Mouse (Mus musculus): ENCODE measurements around the gene Kirrel. TPM values are rescaled to one million over a fixed set of nuclear protein-coding genes. Genes with fewer than 3 reads are reported as not detected.

Gene Kirrel
- polyA plus RNA-seq, 1 experiment = 1.7 TPM

DNA sequence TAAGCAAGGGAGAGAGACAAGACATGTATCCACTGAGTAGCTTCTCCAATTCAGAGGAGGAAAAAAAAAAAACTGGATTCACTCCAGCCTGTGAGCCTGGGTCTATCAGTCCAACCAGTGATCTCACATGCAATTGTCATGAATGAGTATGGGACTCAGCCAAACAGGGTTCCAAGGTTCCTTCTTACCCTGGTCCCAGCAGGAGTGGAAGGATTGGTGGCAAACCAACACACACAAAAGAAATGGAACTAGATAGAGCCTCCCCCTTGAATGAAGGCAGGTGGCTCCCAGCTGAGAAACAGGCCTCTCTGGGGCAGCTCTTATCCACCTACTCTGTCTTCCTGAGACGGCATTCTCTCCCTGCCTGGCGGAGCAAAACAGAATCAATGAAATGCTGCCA lies 21.5 kb downstream of the Kirrel start:
- no peak overlapping the region for H3K4me3 ChIP-seq (replicated peaks; ENCODE audit: control insufficient read depth, low read depth, low read length)
- no peak for TF ChIP-seq POLR2A (IDR thresholded peaks at IDR 0.05; ENCODE audit: borderline replicate concordance, control insufficient read depth, low read depth, low read length)
- no peak for TF ChIP-seq CTCF (IDR thresholded peaks at IDR 0.05; ENCODE audit: control insufficient read depth, insufficient read depth, low read length)
- H3K4me1 ChIP-seq (ENCODE audit: control insufficient read depth, insufficient read depth, low read length) = no peaks in the 10 kb centered on the region
- 80% methylated on average over 2 of the region's 2 CpGs for WGBS
- H3K27ac ChIP-seq (ENCODE audit: control insufficient read depth, insufficient read depth, low read depth, low read length, poor library complexity) = no peak overlapping the region

DNA sequence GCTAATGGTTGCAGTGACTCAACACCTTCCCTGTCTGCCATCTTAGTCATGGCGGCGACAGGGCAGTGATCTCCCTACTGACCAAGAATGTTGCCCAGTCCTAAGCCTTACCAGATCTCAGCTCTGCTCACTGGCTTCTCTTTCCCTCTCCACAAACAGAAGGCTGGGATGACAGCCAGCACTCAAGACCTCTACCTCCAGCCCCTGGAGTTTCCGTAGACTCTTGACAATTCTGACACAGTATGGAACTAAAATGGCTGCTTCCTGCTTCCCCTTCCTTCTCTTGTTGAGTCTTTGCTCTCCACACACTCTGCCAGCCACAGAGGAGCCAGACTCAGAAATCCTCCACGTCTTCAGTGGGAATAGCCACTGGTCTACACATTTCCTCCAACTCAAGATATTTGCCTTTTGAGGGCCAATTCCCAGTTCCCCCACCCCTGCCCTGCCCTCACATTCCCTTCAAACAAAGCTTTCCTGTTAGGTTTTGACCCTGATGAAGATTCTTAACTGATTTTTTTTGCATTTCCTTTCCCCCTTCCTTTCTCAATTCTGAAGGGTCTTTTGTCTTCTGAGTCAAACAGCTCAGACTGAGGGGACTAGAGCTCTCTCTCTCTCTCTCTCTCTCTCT lies 22.3 kb downstream of the Kirrel start:
- Histone ChIP-seq H3K4me3 (replicated peaks; ENCODE audit: control insufficient read depth, low read depth, low read length) (no peak overlapping the region), H3K4me1 (ENCODE audit: control insufficient read depth, insufficient read depth, low read length) (no peaks in the 10 kb centered on the region), H3K27ac (ENCODE audit: control insufficient read depth, insufficient read depth, low read depth, low read length, poor library complexity) (no peak overlapping the region)
- TF ChIP-seq CTCF (IDR thresholded peaks at IDR 0.05; ENCODE audit: control insufficient read depth, insufficient read depth, low read length) = no peak
- TF ChIP-seq POLR2A (IDR thresholded peaks at IDR 0.05; ENCODE audit: borderline replicate concordance, control insufficient read depth, low read depth, low read length) = no peak
- 78% methylated on average over 4 of the region's 4 CpGs for WGBS

DNA sequence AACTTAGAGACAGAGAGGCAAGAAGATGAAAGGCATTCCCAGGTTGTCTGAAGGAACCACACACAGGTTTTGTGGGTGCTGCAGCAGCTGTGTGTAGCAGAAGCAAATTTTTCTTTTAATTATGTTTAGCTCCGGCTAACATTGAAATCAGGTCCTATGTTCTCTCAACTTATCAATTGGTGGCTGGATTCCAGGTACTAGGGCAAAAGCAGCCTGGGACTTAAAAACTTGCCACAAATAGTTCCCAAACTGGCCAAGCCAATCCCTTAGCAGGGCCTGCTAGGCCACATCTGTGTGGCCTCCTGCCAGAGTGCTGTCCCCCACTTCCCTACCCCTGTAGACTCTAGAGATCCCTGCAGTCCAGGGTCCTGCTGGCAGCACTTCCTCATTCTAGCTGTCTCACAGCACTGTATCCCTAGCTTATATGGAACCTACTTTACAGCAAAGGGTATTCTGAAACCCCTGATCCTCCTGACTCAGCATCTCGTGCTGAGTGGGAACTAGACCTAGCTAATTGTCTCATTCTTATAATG lies 23.2 kb downstream of the Kirrel start:
- H3K4me1 ChIP-seq (ENCODE audit: control insufficient read depth, insufficient read depth, low read length) = no peaks in the 10 kb centered on the region
- WGBS = 50% methylated on average over 2 of the region's 2 CpGs
- no peak overlapping the region for H3K27ac ChIP-seq (ENCODE audit: control insufficient read depth, insufficient read depth, low read depth, low read length, poor library complexity)
- no peak overlapping the region for H3K4me3 ChIP-seq (replicated peaks; ENCODE audit: control insufficient read depth, low read depth, low read length)
- TF ChIP-seq CTCF (IDR thresholded peaks at IDR 0.05; ENCODE audit: control insufficient read depth, insufficient read depth, low read length) (no peak), POLR2A (IDR thresholded peaks at IDR 0.05; ENCODE audit: borderline replicate concordance, control insufficient read depth, low read depth, low read length) (no peak)

DNA sequence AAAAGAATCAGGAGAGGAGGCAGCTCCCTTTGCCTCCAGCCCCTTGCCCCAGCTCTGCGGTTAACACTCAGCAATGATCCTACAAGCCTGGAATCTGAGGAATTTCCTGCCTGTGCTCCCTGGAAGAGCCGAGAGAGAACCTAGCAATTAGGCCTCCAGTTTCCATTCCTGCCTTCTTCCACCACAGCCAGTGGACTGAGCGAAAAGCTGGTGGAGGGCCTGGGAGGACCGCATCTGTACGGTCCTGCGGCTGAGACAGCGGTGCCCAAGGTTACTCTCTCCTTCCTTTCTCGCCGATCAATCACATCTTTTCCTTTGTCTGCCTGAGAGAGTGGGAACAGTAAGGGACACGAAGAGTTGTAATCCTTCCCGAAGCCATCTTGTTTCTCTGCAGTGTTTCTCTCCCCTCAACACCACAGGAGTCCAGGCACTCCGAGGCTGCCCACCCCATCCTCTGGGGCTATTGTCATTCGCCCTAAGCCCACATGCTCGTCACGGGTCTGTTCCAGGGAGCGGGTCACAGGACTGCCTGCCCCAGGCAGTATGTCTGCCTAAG lies 23.8 kb downstream of the Kirrel start:
- no peak overlapping the region for H3K4me3 ChIP-seq (replicated peaks; ENCODE audit: control insufficient read depth, low read depth, low read length)
- H3K4me1 ChIP-seq (ENCODE audit: control insufficient read depth, insufficient read depth, low read length) = no peaks in the 10 kb centered on the region
- no peak for TF ChIP-seq POLR2A (IDR thresholded peaks at IDR 0.05; ENCODE audit: borderline replicate concordance, control insufficient read depth, low read depth, low read length)
- TF ChIP-seq CTCF (IDR thresholded peaks at IDR 0.05; ENCODE audit: control insufficient read depth, insufficient read depth, low read length) = no peak
- no peak overlapping the region for H3K27ac ChIP-seq (ENCODE audit: control insufficient read depth, insufficient read depth, low read depth, low read length, poor library complexity)
- 72% methylated on average over 16 of the region's 16 CpGs for WGBS

DNA sequence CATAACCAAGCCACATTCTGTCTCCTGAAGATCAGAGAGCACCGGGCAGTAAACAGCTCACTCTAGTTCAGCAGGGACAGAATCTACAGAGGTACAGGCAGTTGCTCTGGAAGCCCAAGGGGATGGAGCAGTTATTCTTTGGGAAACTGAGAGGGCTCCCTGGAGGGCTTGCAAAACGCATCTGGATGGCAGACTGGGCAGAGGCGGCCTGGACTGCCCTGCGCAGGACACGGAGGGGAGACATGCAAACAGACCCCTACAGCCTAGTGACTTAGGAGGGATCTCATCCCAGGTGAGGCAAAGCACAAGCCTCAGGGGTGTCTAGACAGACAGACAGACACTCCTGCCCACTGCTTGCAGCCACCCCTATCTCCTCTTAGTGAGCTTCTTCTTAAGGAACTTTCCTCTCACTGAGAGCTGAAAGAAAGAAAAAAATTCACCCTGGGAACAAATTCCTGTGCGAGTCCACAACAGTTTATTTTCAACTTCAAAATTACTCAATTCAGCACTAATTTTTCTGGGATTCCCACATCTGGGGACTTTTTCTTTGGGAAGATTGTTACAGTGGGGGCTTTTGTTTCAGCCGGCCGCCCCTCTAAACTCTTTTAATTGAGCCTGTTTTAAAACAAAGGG lies 24.4 kb downstream of the Kirrel start:
- peak overlapping the region; percentile 14; the same call in 1 of the 2 replicates for H3K27ac ChIP-seq (ENCODE audit: control insufficient read depth, insufficient read depth, low read depth, low read length, poor library complexity)
- 87% methylated on average over 8 of the region's 8 CpGs for WGBS
- TF ChIP-seq POLR2A (IDR thresholded peaks at IDR 0.05; ENCODE audit: borderline replicate concordance, control insufficient read depth, low read depth, low read length) = no peak
- no peak for TF ChIP-seq CTCF (IDR thresholded peaks at IDR 0.05; ENCODE audit: control insufficient read depth, insufficient read depth, low read length)

DNA sequence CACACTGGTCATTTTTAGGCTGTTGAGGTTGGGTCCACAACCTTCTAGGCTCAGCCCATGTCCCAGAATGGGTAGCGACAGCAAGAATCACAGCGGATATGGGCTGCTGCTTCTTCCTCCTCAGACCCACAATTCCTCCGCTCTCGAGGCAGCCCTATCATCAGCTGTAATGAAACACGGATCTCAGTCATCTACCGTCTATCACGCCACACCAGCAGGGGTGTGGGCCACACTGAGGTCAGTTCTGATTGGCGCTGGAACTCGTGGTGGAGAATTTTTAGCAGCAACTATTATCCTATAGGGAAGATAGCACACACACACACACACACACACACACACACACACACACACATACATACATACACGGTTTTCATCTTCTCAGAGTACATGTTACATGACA lies 25.1 kb downstream of the Kirrel start:
- H3K4me1 ChIP-seq (ENCODE audit: control insufficient read depth, insufficient read depth, low read length) = peaks cover 1% of the 10 kb centered on the region
- 77% methylated on average over 10 of the region's 10 CpGs for WGBS

More for the DNA sequence above, 24.4 kb downstream of the Kirrel start:
- H3K4me3 ChIP-seq (replicated peaks; ENCODE audit: control insufficient read depth, low read depth, low read length) = no peak overlapping the region
- H3K4me1 ChIP-seq (ENCODE audit: control insufficient read depth, insufficient read depth, low read length) = no peaks in the 10 kb centered on the region

DNA sequence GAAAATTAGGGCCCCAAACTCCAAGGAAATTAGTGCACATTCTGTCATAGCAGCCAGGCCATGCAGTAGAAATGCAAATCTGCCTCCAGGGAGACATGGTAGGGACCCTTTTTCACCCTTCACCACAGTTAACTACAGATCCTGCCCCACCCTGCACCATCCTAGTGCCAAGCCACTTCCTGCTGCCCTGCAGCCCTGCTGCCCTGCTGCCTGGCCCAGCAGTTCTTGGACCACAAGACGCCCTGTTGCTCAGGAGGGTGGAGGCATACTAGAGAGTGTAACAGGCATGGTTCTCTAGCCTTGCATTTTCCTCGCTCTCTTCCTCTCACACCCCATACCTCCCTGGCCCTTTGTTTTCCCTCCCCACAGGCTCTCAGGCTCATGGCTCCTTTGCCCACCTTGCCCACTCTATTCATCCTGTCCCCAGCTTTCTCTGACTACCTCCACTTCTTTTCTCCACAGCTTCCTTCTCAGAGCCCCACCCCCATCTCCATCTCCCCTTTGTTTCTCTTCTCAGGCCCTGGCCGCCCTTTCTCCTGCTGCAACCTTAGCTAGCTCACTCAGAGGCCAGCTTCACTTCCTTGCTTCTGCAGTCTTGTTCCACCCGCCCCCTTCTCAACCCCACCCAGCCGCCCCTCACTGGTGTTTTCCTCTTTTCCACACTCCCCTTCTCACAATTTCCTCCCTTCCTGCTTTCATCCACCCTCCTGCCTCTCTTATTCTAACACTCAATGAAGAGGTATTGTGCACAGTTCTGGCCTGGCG lies 29.9 kb downstream of the Kirrel start:
- H3K27ac ChIP-seq (ENCODE audit: control insufficient read depth, insufficient read depth, low read depth, low read length, poor library complexity) = no peak overlapping the region
- H3K4me3 ChIP-seq (replicated peaks; ENCODE audit: control insufficient read depth, low read depth, low read length) = no peak overlapping the region
- H3K4me1 ChIP-seq (ENCODE audit: control insufficient read depth, insufficient read depth, low read length) = peaks cover 2% of the 10 kb centered on the region
- TF ChIP-seq CTCF (IDR thresholded peaks at IDR 0.05; ENCODE audit: control insufficient read depth, insufficient read depth, low read length) (no peak), POLR2A (IDR thresholded peaks at IDR 0.05; ENCODE audit: borderline replicate concordance, control insufficient read depth, low read depth, low read length) (no peak)
- 39% methylated on average over 6 of the region's 6 CpGs for WGBS

More for the DNA sequence above, 25.1 kb downstream of the Kirrel start:
- no peak for TF ChIP-seq CTCF (IDR thresholded peaks at IDR 0.05; ENCODE audit: control insufficient read depth, insufficient read depth, low read length)
- no peak for TF ChIP-seq POLR2A (IDR thresholded peaks at IDR 0.05; ENCODE audit: borderline replicate concordance, control insufficient read depth, low read depth, low read length)
- no peak overlapping the region for H3K4me3 ChIP-seq (replicated peaks; ENCODE audit: control insufficient read depth, low read depth, low read length)
- H3K27ac ChIP-seq (ENCODE audit: control insufficient read depth, insufficient read depth, low read depth, low read length, poor library complexity) = no peak overlapping the region

DNA sequence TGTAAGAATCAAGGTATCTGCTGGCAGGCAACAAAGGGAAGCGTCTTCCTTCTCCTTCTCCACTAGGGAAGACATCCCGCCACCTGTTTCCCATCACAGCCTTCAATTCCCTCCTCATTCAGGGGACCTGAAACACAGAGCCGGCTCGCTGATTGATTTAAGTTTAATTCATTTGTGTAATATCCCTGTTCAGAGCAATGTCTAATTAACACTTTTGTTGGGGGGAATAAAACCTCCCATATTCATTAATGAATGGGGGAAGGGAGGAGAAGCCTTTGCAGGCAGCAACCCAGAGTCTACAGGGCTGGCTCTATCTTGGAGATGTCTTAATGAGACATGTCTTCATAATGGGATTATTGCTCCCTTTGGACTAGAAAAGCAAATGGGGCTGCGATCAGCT lies 34.3 kb downstream of the Kirrel start:
- Histone ChIP-seq H3K27ac (ENCODE audit: control insufficient read depth, insufficient read depth, low read depth, low read length, poor library complexity) (no peak overlapping the region), H3K4me3 (replicated peaks; ENCODE audit: control insufficient read depth, low read depth, low read length) (no peak overlapping the region), H3K4me1 (ENCODE audit: control insufficient read depth, insufficient read depth, low read length) (peaks cover 2% of the 10 kb centered on the region)
- TF ChIP-seq CTCF (IDR thresholded peaks at IDR 0.05; ENCODE audit: control insufficient read depth, insufficient read depth, low read length) = no peak
- TF ChIP-seq POLR2A (IDR thresholded peaks at IDR 0.05; ENCODE audit: borderline replicate concordance, control insufficient read depth, low read depth, low read length) = no peak
- WGBS = 74% methylated on average over 5 of the region's 5 CpGs

All from bone marrow, adult 2 months (tissue).